Mouse (Mus musculus) spleen, embryonic (tissue): ENCODE data around the gene Unc13b.

ENCODE experiments used
- CTCF ChIA-PET: fragments of 350-600 bp; sonication (Branson Sonifier 250); formaldehyde crosslinking; loops from one replicate; lab custom pipeline; 2022; lab: Charles Lee

The Unc13b gene

DNA sequence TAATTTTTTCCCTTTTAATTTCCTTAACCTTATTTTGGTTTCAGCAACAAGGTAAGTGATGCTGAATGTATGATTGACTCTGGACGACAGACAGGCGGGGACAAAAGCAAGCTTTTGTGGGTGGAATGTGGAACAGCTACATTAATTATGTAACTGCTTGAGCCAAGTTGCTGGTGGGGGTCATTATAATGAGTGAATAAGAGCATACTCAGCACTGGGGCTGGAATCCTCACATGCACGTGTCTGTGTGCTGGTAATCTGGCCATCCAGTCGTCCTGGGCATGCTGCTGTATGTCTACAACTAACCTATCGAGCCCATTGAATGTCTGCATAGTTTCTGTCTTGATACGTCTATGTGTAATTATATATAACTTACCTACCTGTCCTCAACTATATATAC lies 150.9 kb downstream of the Unc13b start:
- CTCF ChIA-PET: no interaction called here

DNA sequence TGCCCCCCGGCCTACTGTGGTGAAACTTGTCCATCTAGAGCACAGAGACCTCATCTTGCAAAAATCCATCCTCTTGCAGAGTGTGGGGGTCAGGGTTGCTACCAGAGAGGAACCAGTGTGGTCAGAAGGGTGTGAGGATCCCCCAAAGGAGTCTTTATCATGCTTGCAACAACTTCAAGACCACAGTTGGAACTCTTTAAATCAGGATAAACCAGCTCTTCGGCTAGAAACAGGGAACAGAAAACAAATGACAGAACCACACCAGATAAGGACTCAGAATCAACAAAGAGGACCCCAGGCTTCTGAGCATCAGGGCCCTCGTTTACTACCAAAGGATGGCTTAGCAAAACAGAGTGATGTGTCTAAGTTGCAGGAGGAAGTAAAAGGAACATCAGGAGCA lies 157.7 kb downstream of the Unc13b start:
- CTCF ChIA-PET: no interaction called here

DNA sequence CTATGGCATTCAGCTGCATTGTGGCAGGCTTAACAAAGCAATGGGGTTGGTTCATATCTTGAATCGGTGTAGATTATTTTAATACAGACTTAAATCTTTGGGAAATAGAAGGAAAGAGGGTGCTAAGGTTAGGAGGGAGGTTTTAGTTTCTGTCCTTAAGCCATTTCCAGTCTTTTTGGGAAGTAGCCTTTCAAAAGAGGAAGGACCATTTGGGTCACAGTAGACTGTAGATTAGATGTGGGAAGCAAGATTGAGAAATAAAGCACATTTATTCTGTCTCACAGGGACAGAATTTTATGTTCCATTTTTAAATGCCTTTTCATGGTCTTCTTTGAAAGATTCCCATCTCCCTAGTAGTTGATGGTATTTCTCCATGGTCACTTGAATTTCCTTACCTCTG lies 159.2 kb downstream of the Unc13b start:
- CTCF ChIA-PET: no interaction called here

DNA sequence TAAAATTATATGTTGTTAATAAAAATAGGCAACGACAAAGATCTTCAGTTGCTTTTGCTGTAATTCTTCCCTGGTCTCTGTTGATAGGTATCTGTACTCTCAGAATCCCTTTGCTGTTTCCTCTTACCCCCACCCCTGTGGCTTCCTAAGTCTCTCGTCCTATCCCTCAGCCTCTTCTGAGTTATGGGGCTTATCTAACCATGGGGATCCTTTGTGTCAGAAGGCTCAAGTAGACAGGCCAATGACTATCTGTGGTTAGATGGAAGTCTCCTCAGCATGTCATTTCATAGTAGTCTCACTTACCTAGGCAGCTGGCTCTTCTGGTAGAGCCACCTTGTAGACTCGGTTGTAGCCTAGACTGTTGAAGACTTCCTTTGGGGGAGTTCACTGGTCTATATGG lies 173.1 kb downstream of the Unc13b start:
- CTCF ChIA-PET: no interaction called here

DNA sequence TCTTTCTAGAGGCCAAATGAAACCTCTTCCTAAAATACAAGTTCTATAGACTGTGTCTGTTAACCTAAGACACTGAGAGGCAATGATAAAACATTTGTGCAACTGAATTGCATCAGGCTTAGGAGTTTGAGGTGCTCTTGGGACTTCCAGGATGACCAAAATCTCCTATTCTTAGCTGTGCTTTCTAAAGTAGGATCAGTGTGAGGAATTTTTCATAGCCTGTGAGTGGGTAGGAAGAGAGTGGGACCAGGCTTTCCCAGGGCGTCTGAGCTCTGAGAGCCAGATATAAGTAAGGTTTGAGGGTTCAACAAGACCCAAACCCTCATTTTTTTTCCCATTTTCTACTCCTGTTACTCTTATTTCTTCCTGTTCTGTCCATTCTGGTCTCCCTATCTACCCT lies 174.2 kb downstream of the Unc13b start:
- CTCF ChIA-PET: no interaction called here

DNA sequence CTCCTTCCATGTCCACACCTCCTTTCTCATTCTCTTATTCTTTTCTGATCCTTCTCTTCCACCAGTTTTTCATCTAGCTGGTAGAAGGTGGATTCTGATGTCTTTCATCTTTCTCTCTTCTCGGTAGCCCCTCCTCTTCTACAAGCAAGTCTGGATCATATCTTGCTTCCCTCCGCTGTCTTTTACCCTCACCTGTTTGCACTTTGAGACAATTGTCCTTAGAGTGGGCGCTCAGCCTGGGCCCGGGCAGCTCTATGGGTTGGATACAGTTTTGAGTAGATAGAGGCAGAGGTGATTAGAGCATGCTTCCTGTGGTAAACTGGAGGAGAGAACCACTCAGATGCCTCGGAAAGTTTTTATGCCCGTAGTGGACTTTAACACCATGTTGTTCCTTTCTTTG lies 174.7 kb downstream of the Unc13b start:
- CTCF ChIA-PET: no interaction called here

DNA sequence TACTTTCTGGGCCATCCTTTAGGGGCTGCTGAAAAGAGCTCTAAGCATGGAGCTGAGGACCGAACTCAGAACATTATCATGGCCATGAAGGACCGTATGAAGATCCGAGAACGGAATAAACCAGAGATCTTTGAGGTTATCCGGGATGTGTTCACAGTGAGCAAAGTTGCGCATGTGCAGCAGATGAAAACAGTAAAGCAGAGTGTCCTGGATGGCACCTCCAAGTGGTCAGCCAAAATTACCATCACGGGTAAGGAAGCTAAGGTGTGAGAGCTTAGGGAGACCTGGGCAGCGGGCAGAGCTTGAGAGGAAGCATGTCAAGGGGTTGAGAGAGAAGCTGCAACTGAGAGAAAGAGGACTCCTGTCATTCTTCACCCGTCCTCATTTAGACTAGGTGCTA lies 178.1 kb downstream of the Unc13b start:
- CTCF ChIA-PET: no interaction called here

DNA sequence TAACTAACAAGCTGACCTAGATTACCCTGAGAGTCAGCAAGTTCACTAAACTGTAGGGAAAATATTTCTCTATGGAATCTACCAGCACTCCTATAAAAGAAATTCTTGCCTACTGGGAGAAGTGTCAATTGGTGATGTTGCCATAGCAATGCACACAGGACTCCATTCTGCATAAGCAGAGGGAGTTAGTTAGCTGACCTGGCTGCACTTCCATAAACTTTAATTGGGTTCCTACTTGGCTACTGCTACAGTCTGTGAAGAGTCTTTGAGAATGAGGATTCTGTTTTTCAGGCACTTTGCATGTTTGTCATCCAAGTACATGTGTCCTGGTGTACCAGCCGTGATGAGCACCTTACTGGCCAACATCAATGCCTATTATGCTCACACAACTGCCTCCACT lies 182.0 kb downstream of the Unc13b start:
- CTCF ChIA-PET: no interaction called here

DNA sequence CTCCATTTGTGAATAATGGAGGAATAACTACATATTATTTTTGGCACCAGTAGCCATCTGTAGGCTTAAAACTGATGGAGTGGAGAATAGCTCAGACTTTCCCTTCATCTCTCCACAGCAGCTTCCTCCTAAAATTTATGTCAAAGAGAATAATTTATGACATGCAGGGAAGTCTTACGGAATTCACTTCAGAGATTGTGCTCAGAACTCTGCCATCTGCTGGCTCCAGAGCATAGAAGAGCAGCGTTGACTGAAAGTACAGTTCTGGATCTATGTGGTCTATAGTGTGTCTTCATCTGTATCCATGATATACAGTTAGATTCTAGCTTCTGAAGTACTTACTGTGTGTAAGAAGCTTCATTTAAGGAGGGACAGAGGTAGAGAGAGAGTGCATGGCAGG lies 185.3 kb downstream of the Unc13b start:
- CTCF ChIA-PET: no interaction called here

DNA sequence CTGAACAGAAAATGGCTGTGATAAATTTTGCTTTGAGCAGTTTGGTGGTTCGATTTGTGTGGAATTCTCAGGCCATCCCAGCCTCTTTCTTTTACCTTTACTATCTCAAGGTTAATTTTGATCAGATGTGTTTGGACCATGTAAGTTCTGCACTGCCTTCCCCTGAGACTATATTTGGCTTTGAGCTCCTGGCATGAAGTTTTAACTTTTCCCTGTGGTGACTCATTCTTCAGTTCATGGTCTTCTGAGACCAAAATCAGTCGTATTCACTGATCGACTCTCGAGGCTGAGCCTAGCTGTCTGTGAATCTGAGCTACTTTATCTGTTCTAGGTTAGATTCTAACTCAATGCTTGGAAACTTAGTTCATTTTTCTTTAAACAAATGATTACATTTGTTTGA lies 187.0 kb downstream of the Unc13b start:
- CTCF ChIA-PET: no interaction called here

DNA sequence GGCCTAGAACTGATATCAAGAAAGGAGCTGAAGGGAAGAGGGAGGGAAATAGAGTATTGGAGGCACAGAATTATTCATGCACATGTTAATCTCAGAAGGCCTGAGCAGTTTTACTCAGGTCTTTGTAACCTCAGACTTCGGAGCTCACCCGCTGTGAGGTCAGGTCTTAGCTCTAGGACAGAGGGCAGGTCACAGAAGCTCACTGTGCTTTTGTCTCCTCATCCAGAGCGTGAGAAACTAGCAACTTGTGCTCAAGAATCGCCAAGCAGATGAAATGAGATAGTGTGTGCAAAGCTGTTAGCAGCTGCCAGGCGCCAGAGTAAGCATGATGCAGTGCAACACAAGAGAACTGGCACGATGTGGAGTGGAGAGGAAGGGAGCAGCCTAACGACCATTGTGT lies 189.3 kb downstream of the Unc13b start:
- CTCF ChIA-PET: interaction anchor here (0.8 kb wide), 1 partner anchor 17 kb away, joined by 8 read pairs; no protein-coding TSS in a partner anchor

DNA sequence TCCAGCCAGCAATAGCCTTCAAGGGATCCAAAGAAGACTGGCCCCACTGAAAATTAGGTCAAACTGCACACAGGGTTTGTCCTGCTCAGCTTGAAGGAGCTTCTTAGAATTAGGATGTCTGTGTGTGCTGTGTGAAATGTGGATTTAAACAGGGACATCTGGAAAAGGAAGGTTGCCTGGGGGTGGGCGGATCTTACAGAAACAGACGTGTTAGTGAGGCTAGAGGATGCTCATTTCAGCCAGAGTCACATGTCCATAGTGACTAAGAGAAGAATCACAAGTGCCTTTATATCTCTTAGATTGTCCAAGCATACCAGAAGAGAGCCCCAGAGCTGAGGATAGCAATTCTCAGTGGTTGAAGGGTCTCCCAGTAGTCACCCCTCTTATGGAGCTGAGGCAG lies 190.2 kb downstream of the Unc13b start:
- CTCF ChIA-PET: no interaction called here

DNA sequence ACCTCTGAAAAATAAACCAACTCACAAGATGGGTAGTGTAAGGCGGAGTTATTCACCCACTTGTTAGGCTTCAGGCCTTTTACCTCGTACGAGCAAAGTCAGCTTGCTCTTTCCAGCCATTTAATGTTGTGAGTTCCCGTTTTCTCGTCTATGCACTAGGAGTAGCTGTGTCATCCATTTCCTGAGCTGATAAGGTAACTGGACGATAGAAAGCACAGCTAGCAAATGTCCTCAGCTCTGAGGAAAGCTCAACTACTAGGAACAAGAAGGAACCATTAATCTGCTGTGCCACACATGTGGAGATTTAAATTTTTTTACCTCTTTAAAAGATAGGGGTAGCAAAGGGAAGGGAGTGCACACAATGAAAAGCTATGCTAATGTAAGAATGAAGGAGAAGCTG lies 192.5 kb downstream of the Unc13b start:
- CTCF ChIA-PET: no interaction called here

DNA sequence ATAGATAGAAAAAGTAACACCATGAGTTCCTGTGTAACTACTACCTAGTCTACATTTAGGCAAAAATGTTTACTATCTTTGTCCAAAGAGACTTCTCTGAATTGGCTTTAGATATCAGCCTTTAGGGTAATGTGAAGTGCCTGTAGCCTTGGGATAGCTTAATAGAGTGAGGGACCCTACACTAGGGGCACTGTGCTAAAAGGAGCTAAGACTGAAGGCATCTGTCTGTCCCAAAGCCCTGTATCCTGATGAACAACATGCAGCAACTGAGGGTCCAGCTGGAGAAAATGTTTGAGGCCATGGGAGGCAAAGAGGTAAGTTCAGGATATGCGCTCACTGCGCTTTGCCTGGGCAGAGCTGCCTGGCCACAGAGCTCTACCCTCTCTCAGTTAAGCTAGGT lies 198.3 kb downstream of the Unc13b start:
- CTCF ChIA-PET: no interaction called here

DNA sequence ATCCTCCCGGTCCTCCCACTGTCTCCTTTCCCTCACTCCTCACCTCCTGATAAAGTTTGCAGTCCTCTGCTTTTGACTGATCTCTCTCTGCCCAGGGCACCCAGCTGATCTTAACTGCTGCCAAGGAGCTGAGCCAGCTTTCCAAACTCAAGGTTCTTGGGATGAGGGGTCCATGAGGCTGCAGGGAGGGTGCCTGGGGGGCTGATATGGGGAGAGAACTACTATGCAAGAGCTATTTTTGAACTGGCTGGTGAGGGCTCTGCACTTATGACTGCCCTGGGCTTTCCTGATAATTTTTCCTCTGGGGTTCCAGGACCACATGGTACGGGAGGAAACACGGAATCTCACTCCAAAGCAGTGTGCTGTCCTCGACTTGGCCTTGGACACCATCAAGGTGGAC lies 199.8 kb downstream of the Unc13b start:
- CTCF ChIA-PET: no interaction called here

DNA sequence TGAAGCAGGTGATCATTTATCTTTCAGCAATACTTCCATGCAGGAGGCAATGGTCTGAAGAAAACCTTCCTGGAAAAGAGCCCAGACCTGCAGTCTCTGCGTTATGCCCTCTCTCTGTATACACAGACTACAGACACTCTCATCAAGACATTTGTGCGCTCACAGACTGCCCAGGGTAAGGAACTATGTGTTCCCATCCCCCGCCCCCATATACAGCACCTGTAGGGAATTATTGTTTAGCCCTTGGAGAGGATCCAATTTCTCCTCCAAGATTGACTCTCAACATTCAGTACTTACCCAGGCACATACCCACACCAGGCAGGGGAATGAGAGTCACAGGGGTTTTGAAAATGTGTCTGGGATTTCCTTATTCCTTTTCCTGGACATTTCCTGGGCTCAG lies 200.7 kb downstream of the Unc13b start:
- CTCF ChIA-PET: no interaction called here

DNA sequence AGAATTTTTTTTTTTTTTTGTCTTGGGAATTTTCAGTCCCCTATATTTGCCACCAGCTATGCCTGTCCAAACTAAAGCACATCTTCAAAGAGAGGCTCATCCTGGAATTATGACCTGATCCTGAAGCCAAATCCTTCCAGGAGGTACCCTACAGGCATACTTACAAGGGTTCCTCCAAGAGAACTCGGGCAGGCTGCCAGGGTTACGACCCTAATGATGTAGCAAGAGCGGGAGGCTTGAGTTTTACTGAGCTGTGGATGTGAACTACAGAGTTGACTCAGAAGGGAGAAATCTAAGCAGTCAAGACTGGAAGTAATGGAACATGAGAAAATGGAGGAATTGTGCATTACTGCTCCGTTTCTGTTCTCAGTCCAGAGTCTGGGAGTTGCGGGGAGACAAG lies 201.3 kb downstream of the Unc13b start:
- CTCF ChIA-PET: no interaction called here

DNA sequence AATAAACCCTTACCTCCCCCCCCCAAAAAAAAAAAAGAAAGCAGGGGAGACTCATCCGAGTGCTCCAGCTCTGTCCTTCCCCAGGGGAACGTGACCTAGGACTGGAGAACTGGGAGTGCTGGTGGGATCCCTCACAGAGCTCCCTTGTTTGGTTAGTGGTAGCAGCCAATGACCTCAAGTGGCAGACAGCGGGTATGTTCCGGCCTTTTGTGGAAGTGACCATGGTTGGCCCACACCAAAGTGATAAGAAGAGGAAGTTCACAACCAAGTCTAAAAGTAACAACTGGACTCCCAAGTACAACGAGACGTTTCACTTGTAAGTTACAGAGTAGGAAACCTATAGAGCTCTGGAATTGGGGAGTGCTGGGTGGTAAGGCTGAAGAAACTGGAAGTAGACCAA lies 204.1 kb downstream of the Unc13b start:
- CTCF ChIA-PET: no interaction called here

DNA sequence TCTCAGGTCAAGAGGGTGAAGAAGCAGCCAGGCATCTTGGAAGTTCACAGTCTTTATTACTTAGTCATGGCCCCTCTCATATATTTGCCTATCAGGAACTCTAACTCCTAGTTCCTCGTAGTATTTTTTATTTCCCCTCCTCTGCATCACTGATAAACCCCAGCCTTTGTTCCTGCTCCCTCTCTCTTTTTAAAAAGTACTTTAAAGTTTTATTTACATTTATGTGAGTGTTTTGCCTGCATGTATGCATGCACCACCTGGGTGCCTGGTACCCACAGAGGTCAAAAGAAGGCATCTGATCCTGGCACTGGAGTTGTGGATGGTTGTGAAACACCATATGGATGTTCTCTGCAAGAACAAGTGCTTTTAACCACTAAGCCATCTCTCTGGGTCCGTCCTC lies 207.4 kb downstream of the Unc13b start:
- CTCF ChIA-PET: interaction anchor here (0.6 kb wide), 1 partner anchor 10 kb away, joined by 3 read pairs; no protein-coding TSS in a partner anchor

DNA sequence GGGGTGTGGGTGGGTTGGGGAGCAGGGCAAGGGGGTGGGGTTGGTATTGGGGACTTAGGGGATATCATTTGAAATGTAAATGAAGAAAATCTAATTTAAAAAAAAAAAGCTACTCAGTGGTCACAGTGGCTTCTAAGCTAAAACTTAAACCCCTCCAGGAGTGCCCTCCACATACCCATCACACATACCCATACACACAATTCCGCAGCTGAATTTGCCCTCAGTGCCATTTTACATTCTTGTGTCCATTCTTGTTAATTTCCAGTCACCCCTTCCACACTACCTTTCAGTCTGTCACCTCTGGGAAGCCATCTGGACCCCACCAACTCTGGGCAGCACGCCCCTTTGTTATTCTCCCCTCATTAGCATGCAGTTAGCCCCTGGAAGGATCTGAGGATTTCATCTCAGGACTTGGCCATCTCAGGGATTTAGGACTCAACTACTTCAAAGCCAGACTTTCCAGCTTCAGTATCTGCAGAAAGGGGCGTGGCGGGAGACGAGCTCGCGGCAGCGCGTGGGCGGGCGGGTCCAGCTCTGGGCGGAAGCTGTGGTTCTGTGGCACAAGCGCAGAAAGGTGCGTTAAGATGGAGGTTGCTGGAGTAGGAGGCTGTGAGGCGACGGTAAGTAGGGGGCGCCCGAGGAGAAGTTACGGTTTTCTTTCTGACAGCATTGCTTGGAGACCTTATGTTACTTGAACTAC lies 208.0 kb downstream of the Unc13b start, which contains the start of gene Atp8b5:
Atp8b5 (plus strand) TSS at position 537 of the 700 bp plus-strand sequence.
- CTCF ChIA-PET: interaction anchor here (0.6 kb wide), 1 partner anchor 10 kb away, joined by 3 read pairs; no protein-coding TSS in a partner anchor

DNA sequence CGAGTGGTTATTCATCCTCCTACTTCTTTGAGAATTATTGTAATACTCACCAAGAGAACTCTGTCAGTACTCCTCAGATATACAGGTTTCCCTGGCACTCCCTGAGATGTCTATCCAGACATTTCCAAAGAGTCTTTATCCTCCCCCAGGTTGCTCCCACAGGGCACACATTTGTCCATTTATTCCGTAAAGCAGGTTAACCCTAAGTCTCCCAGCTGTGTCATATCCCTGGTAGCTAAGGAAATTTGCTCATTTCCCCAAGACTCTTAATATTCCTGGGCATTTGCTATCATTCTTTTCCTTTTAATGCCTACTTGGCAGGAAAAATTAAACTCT lies 208.5 kb downstream of the Unc13b start:
- CTCF ChIA-PET: no interaction called here

DNA sequence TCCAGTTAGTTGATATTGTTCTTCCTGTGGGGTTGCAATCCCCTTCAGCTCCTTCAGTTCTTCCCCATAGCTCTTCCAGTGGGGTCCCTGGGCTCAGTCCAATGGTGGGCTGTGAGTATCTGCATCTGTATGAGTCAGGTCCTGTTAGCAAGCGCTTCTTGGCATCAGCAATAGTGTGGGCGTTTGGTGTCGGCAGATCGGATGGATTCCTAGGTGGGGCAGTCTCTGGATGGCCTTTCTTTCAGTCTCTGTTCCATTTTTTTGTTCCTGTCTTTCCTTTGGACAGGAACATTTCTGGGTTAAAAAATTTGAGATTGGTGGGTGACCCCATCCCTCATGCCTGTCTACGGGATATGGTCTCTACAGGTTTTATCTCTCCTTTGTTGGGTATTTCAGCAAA lies 226.7 kb downstream of the Unc13b start:
- CTCF ChIA-PET: no interaction called here

DNA sequence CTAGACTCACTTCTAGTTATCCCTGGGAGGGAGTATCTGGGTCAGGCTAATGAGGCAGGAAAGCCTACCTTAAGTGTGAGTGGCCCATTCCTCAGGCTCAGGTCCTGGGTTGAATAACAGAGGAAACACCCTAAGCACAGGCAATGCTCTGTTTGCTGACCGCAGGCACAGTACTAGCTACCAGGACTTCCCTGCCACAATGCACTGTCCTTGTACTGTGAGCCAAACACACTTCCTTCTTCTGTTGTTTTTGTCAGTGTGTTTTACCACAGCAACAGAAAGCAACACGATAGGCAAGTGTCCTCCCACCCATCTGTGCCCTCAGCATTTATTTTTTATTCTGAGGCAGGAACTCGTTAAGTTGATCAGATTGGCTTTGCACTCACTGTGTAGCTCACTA lies 228.6 kb downstream of the Unc13b start:
- CTCF ChIA-PET: no interaction called here

DNA sequence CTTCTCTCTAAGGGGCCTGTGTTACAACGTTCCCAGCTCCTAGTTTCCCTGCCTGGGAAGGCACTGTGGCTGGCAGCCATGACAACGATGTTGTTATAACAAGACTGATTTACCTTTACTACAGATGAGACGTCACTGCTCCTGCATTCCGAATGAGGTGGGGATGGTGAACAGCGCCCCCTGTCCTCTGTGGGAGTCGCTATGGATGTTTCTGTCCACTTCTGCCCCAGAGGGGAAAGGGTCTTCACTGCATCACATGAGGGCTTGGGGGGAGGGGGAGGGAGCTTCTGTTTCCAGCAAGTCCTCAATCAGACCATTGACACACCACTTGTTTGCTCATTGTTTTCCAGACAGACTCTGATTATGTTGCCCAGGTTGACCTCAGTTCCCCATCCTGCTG lies 235.2 kb downstream of the Unc13b start:
- CTCF ChIA-PET: no interaction called here
